Mouse (Mus musculus) spleen, adult 2 months (tissue): ENCODE measurements at regions not wholly inside any gene's neighbourhood (a gene's known extent, or its start where the extent isn't known, plus 50 kb on each side); places are given as distances from the start of the nearest gene placed in this dataset.

ENCODE experiments used
- DNase-seq, 2 experiments: peaks; one replicate each; pipeline versions ENCODE4 v3.0.0 to v3.0.0-alpha.2; 2012 to 2021; ENCODE audit warnings: low spot score in 2 of 2, low read depth in 1 of 2
- H3K27ac ChIP-seq: fragments of 200-500 bp; 2 replicates; pipeline ENCODE4 v1.5.1; 2012; ENCODE audit warnings: low read length, inconsistent platforms; ENCODE audit not compliant: insufficient read depth
- H3K27me3 ChIP-seq: fragments of 200-500 bp; 2 replicates; pipeline ENCODE4 v1.6.1; 2012; ENCODE audit warnings: mild to moderate bottlenecking, moderate library complexity, low read length, inconsistent platforms; ENCODE audit not compliant: control insufficient read depth, insufficient read depth
- H3K36me3 ChIP-seq: fragments of 200-500 bp; 2 replicates; pipeline ENCODE4 v1.6.1; 2012; ENCODE audit warnings: mild to moderate bottlenecking, low read length, inconsistent platforms; ENCODE audit not compliant: control insufficient read depth, insufficient read depth
- H3K4me1 ChIP-seq: fragments of 200-500 bp; 2 replicates; pipeline ENCODE4 v1.6.1; 2011; ENCODE audit warnings: inconsistent platforms; ENCODE audit not compliant: control insufficient read depth, insufficient read depth, insufficient read length
- H3K4me3 ChIP-seq: fragments of 200-500 bp; 2 replicates; pipeline ENCODE4 v1.5.1; 2011; ENCODE audit warnings: mild to moderate bottlenecking, inconsistent platforms; ENCODE audit not compliant: insufficient read depth, insufficient read length; ENCODE audit errors: extremely low read depth
- CTCF ChIP-seq: fragments of 200-500 bp; IDR thresholded peaks from 2 replicates; pipeline ENCODE4 v1.5.1; 2011; ENCODE audit warnings: mild to moderate bottlenecking, inconsistent platforms; ENCODE audit not compliant: insufficient read depth, insufficient read length, insufficient replicate concordance; ENCODE audit errors: extremely low read depth
- POLR2A ChIP-seq: fragments of 200-500 bp; IDR thresholded peaks from 2 replicates; pipeline ENCODE4 v1.6.1; 2011; ENCODE audit warnings: low read depth, low read length, inconsistent platforms
- WGBS: fragments of 180-500 bp; shearing (Covaris S2); methylation state at CpG from one replicate; pipeline ENCODE4 v1.1.7; 2018; 5-methylcytosine and 5-hydroxymethylcytosine counted together

DNA sequence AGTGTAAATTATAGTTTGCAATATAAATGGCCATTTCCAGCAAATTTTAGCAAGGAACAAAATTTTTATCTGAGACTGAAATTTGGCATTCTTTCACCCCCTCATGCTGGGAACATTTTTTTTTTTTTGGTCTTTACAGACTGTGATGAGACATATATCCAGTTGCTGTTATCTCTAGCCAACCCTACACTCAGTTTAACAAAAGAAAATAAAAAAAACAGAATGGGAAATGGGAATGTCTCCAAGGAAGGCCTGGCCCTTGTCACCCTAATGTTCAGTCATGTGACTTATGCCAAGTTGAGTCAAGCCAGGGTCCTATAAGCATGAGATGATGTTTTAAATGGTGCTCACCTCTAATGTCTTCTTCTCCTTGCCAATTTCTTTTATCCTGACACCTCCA lies 289.2 kb upstream of the Zfp64 start:
- Histone ChIP-seq H3K27me3 (no peaks in the 10 kb centered on the region), H3K4me1 (no peaks in the 10 kb centered on the region), H3K27ac (no peak overlapping the region), H3K36me3 (no peaks in the 10 kb centered on the region), H3K4me3 (no peak overlapping the region)
- DNase-seq: no peak
- TF ChIP-seq POLR2A (no peak), CTCF (no peak)

DNA sequence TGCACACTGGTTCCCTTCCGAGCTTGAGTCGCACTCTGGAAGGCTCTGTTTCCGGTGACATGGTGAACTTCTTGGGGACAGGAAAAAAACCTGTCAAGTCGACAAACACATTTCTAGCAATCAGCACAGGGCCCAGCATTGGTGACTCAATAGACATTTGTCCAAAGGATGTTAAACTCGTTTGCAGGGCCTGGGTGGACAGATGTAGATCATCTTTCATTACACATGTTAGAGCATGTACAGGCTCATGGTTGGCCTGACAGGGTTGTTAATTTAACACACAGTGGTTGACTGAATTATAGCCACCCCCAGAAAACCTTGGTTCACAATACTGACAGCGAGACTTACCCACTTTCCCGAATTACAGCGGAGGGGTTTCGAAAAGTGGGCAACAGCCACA lies 288.6 kb upstream of the Zfp64 start:
- H3K27ac ChIP-seq: no peak overlapping the region
- H3K4me3 ChIP-seq: no peak overlapping the region
- DNase-seq: no peak
- TF ChIP-seq POLR2A (no peak), CTCF (no peak)
- no peaks in the 10 kb centered on the region for H3K4me1 ChIP-seq
- no peaks in the 10 kb centered on the region for H3K27me3 ChIP-seq
- no peaks in the 10 kb centered on the region for H3K36me3 ChIP-seq
- WGBS: 90% methylated on average over 9 of the region's 9 CpGs

DNA sequence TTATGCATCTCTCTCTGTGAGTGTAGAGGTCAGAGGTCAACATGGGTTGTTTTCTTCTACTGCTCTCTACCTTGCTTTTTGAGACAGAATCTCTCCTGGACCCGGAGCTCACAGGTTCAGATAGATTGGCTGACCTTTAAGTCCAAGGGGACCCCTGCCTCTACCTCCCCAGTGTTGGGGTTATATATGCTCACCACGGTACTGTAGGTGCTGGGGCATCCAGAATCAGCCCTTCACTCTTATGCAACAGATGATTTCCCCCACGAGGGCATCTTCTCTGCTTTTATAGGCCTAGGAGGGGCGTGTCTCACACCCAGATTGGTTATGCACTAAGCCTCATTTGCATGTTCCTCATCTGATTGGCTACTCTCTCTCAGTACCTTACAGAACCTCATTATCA lies 282.5 kb upstream of the Zfp64 start:
- Histone ChIP-seq H3K4me3 (no peak overlapping the region), H3K27ac (no peak overlapping the region), H3K36me3 (no peaks in the 10 kb centered on the region), H3K4me1 (no peaks in the 10 kb centered on the region), H3K27me3 (no peaks in the 10 kb centered on the region)
- no peak for TF ChIP-seq CTCF
- no peak for TF ChIP-seq POLR2A
- WGBS: 83% methylated on average over 4 of the region's 4 CpGs
- no peak for DNase-seq

DNA sequence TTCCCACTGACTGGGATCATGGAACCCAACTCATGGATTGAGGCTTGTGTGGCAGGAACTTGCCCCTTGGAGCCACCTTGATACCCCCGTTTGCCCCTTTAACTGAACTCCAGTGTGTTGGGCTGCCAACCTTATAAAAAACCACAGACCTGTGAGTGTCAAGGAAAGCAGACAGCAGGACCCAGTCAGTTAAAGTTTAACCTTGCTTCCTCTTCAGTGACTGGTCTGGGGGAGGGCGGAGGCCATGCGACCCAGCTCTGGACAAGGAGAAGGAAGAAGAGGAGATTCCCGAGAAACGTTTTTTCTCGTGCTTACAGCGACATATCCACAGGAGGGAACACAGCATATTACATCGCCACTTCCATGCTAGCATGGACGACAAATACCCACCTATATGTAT lies 281.9 kb upstream of the Zfp64 start:
- DNase-seq: no peak
- WGBS: 87% methylated on average over 9 of the region's 9 CpGs

DNA sequence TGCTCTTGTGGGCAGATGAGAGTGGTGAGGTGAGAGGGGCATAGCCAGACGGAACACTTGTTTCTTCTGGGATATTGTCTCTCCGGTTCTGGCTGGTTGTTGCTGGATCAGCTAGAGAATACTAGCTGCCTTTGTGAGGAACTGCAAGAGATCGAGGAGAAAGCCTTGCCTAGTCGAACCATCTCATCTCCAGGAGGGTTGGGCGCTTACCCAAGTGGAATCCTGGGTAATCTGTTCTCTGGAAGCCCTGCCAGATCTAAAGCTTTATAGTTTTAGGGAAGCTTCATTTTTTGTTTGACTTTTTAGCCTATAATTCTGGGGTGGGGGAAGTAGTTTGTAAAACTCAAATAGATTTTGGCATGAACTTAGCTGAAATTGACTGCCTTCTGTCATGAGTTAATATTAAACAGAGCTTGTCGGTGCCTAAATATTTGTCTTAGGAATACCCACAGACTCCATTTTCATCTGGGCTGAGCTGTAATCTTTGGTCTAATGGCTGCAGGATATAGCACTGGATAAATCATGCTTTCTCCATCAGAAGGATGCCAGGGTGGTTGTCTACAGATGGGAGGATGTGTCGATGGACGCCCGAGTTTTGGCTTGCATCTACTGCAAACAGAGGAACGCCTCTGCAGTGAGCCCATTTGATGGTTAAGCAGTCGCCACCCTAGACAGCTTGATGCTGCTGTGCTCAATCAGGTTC lies 279.1 kb upstream of the Zfp64 start:
- TF ChIP-seq CTCF (no peak), POLR2A (no peak)
- Histone ChIP-seq H3K4me1 (no peaks in the 10 kb centered on the region), H3K4me3 (no peak overlapping the region), H3K36me3 (no peaks in the 10 kb centered on the region), H3K27me3 (no peaks in the 10 kb centered on the region), H3K27ac (no peak overlapping the region)
- WGBS: 88% methylated on average over 11 of the region's 11 CpGs
- no peak for DNase-seq

More for the DNA sequence above, 281.9 kb upstream of the Zfp64 start:
- Histone ChIP-seq H3K36me3 (no peaks in the 10 kb centered on the region), H3K27me3 (no peaks in the 10 kb centered on the region), H3K4me3 (no peak overlapping the region), H3K4me1 (no peaks in the 10 kb centered on the region), H3K27ac (no peak overlapping the region)
- TF ChIP-seq CTCF: no peak
- no peak for TF ChIP-seq POLR2A

DNA sequence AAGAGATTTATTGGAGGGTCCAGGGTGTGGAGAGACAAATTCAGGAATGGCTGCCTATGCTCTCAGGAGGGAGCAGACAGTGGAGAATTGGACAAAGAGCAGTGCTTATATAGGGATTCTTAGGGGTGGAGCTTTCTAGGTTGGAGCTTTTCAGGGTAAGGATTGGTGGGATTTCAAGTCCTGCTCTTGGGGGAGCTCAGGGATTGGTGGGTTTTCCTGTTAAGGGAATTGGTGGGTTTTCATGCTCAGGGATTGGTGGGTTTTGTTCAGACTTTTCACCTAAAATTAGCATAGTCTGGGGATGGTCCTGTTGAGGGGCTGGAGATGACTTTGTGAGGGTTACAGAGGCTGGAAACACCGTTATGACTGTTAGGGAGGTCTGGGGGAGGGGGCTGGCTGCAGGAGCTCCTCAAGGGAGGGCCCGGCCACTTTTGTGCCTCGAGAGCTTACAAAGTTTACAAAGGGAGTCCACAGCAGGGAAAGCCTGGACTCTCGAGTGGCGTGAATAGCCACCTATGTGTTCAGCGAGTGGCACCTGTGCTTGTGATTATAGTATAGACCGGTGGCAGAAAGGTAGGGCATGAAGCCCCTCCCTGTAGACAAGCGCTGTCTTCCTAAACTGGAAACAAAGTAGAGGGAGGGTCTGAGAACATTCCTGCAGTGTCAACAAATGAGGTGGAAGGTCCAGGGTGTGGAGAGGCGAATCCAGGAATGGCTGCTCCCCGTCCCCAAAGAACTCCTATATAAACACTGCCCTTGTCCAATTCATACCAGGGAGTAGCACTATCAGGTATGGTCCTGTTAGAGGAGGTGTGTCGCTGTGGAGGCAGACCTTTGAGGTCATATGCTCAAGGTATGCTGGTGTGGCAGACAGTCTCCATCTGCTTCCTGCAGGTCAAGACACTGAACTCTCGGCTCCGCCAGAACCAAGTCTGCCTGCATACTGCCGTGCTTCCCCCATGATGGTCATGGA lies 278.1 kb upstream of the Zfp64 start:
- WGBS: 80% methylated on average over 14 of the region's 14 CpGs
- no peak for DNase-seq
- H3K36me3 ChIP-seq: no peaks in the 10 kb centered on the region
- H3K4me3 ChIP-seq: no peak overlapping the region
- H3K27me3 ChIP-seq: no peaks in the 10 kb centered on the region
- no peaks in the 10 kb centered on the region for H3K4me1 ChIP-seq
- TF ChIP-seq POLR2A: no peak
- no peak for TF ChIP-seq CTCF
- no peak overlapping the region for H3K27ac ChIP-seq

DNA sequence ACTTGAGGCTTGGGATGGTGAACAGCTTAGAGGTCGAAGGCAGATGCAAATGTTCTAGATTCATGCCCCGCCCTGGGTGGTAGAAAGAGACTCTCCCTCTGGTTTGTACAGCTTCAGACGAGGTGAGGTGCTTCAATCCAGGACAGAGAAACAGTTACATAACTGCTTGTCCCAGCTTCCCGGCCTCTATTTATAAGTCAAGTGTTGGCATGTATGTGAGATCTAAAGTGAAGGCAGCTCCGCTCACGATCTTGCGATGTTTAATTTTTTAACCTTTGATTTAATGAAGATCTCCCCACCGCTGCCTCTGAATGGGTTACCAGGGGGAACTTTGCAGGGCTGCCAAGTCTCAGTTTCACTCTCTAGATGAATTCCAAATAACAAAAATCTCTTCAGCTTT lies 266.9 kb upstream of the Zfp64 start:
- H3K4me1 ChIP-seq: no peaks in the 10 kb centered on the region
- DNase-seq: no peak
- 95% methylated on average over 8 of the region's 8 CpGs for WGBS
- TF ChIP-seq CTCF (no peak), POLR2A (no peak)
- H3K36me3 ChIP-seq: no peaks in the 10 kb centered on the region
- no peak overlapping the region for H3K4me3 ChIP-seq
- no peaks in the 10 kb centered on the region for H3K27me3 ChIP-seq
- H3K27ac ChIP-seq: no peak overlapping the region
